Mouse (Mus musculus) MN1 (cell line): Measurements from ENCODE around the gene Eml2.

Source experiments
- DNase-seq: peaks from one replicate; pipeline ENCODE4 v3.0.0-alpha.2; 2016; ENCODE audit warnings: low spot score

The Eml2 gene

DNA sequence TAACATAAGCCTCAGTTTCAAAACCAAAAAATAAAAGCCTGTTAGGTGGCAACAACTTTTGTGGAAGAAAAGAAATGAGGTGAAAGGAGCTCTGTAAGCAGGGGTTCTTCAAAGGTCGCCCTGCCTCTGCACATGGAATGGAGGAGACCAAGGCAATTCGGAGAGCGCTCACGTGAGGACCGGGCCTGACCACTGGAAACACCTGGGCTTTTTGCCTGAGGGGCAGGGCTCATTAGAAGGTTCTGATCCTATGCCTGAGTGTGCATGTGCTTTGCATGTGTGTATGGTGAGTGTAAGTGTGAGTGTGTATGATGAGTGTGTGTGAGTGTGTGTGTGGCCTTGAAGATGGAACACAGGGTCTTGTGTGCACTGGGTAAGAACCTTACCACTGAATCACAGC is 54.7 kb downstream of the Eml2 start:
- DNase-seq, result no peak

DNA sequence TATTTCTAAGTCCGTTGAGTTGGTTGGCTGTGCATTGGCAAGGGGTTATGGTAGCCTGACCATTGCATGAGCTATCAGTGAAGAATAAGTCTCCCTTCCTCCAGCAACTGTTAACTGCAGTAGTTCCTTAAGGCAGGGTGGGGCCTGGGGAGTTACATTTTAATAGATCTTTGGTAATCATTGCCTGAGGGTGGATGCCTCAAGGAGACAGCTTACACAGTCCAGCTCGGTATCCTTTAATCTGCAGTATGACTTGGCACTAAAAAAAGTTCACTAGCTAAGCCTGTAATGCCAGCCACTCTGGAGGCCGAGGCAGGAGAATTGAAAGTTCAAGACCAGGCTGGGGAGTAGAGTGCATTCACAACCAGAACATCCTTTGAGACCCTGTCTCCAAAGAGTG is 55.6 kb downstream of the Eml2 start:
- no peak for DNase-seq

DNA sequence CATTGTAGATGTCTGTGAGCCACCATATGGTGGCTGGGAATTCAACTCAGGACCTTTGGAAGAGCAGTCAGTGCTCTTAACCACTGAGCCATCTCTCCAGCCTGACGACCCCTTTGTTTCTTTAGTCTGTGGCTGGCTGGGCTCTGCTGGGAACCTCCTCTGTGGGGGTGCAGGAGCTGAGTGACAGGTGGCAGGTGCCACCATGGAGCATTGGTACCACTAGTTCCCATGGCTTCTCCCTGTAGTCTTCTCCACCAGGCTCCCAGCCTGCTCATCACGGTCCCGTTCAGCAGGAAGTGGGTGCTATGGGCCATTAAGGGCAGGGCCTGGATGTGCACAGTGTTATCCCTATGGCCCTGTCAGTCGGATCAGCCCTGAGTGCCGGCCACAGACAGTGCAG is 58.4 kb downstream of the Eml2 start:
- no peak for DNase-seq

DNA sequence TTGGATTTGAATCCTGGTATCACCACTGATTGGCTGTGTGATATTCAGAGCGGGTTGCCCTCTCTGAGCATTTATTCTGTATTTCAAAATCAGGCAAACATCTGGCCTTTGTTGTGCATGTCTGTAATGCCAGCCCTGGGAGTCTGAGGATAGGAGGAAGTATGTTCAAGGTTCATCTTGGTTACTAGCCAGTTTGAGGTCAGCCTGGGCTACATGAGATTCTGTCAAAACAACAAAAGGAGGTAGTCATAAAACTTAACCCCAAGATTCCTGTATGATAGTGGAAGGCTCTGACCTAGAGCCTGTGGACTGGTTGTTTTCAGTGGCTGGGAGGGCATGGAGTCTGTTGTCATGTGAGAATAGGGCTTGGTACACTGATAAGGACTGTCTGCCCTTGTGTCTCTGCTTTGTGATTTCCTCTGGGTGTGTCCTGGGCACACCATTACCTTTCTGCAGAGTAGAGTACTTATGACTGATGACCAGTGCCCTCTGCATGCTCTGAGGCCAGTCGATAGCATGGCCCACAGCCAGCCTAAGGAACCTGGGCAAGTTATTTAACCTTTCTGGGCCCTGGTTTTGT is 59.0 kb downstream of the Eml2 start:
- DNase-seq, result no peak

DNA sequence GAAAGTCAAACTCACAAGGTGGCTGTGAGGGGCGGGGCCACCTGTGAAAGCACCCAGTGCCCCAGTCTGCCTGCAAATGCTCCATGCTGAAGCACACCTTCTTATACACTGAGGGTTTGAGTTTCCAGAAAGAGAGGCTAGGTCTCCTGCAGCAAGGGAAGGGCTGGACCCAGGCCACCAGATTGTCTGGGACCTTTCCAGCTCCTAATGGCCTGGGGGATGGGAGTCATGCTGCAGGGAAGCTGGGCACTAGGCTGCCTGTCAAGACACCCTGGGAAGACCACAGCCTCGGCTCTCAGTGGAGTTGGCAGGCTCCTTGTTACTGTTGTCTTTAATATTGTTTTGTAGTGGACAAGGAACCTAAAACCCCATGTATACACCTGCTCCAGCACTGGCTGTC is 60.2 kb downstream of the Eml2 start:
- DNase-seq, result no peak

DNA sequence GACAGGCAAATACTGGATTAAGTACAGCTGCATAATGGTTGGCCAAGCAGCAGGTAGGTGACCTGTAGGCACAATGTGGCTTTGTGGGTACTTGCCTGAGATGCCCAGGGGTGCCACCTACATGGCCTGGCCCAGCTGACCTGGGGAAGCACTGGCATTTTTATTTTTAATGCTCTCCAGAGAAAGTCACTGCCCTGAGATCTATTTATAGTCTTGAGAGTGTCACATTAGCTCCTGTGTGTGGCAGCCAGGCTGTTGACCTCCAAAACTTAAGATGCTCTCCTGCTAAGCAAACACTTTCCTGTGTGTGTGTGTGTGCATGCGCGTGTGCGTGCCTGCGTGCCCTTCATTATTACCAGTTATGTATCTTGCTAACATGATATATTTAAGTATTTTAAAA is 62.1 kb downstream of the Eml2 start:
- no peak for DNase-seq

DNA sequence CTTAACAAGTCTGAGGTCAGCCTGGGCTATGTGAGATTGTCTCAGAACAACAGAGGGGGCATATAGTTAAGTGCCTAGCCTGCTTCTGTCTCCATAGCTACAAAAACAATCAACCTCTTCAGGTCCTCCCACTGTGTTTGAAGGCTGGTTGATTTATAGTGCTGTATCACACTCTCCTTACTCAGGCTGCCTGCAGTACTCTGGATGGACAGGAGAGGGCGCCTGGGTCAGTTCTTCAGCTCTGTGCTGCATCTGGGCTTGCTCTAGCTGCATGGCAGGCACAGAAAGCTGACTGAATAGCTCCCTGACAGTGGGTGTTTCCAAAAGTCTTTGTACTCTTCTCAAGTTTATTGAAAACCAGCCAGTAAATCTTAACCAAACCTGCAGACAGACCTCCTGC is 63.2 kb downstream of the Eml2 start:
- peak; percentile 87 for DNase-seq

DNA sequence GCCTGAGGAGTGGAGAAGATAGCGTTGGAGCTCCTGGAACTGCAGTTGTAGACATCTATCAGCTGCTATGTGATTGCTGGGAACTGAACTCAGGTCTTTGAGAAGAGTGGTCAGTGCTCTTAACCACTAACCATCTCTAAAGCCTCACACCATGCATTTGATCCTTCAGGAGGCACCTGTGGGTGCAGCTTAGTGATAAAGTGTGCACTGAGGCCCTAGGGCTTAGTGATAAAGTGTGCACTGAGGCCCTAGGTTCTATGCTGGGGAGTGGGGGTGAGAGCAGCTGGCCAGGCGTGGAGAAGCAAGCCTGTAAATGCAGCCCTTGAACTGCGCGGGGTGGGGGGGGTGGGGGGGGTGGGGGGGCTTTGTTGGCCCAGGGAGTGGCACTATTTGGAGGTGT is 63.8 kb downstream of the Eml2 start:
- DNase-seq, result no peak

DNA sequence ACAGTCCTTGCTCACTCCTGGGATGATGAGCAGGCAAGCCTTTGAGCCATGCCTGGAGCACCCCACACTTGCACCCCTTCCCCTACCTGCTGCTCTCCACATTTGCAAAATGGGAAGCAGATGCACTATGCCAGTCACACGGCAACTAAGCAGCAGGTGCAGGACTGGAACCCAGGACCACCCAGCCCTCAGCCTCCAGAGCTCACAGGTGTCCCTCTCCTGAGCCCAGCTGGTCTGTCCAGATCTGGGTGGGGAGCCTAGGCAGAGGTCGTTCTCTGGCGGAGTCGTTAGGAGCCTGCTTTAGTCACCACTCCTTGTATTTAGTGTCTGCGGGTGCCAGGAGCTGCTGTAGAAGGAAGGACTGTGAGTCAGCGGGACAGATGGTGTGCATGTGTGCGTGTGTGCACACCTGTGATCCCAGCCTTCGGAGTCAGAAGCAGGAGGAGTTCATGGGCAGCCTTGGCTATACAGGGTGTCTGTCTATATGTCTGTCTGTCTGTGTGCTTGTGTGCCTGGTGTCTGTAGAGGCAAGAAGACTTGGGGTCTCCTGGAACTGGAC is 64.8 kb downstream of the Eml2 start:
- DNase-seq, result no peak

DNA sequence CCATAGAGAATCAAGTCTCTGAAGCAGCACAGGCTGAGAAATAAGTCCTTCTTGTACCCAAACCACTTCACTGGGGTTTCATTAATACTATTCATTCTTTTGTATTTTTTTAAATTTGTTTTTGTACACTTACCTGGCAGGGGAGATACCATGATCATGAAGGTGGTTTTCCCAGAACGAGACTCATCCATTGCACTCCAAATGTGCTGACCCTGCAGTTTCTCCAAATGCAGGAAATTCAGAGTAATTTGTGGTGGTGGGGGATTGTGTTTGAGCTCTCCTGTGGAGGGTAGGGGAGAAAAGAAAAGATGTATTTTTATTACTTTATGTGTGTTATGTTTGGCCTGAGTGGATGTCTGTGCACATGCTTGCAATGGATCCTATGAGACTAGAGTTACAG is 65.8 kb downstream of the Eml2 start:
- DNase-seq, result no peak

DNA sequence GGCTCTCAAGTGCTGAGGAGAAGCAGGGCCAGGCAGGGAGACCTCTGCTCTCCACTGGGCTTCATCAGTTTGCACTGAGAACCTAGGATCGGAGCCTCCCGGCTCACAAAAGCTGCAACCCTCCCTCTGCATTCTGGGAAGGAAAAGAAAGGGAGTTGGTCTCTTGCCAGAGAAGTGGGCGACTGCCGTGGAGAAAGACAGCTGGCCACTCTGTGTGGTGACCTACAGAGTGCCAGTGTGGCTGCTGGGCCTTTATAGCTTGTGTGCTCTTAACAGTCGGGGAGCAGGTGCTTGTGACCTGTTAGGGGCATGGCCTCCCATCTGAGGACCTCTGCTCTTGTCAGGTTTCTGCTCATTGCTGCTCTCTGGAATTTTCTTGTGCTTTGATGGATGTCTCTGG is 67.6 kb downstream of the Eml2 start:
- DNase-seq, result no peak

DNA sequence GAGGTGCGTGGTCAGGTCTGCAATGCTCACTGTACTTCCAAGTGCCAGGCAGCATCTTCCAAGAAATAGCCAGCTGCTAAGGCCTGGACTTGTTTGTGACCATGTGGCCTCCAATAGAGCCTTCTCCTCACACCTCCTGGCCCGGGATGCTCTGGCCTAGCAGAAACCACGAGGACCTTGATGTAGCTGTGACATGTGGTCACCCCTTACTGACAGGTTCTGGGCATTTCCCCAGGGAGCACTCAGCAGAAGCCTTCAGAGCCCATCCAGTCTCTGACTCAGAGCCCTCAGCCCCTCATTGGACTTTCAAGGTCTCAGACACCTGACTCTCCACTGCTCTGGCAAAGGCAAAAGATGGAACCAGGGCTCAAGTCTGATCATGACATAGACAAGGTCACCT is 68.9 kb downstream of the Eml2 start:
- DNase-seq, result no peak

DNA sequence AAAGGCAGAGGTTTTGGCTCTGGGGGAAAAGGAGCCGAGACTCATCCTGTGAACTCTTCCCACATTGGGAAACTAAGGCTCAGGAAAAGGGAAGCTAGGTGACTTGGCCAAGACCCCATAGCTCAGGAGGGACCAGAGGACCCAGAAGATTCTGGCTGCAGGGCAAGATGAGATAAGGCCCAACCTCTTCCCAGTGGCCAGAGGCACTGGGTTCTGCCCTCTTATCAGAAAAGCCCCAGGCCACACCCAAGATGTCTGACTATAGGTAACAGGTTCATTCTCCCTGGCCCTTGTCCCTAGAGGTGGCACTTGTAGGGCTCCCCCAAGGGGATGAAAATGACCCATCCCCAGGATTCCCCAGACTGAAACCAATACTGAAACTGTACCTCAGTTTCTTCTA is 70.6 kb downstream of the Eml2 start:
- DNase-seq, result no peak

DNA sequence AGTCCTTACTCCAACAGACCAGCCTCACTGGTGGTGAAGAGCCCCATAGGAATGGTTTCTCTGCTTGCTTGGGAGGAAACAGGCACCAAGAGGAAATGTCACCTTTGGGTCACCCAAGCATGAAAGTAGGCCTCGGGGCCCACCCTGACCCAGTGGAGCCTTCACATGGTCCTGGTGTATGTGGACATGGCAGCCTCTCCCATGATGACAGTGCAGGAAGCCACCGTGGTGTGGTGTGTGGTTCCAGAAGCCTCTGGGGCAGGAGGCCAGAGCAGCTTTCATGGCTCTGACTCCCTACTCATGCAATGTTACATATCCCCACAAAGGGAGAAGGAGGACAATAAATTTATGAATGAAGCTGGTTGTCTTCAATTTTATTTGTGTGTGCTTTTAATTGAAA is 71.3 kb downstream of the Eml2 start:
- DNase-seq, result no peak

DNA sequence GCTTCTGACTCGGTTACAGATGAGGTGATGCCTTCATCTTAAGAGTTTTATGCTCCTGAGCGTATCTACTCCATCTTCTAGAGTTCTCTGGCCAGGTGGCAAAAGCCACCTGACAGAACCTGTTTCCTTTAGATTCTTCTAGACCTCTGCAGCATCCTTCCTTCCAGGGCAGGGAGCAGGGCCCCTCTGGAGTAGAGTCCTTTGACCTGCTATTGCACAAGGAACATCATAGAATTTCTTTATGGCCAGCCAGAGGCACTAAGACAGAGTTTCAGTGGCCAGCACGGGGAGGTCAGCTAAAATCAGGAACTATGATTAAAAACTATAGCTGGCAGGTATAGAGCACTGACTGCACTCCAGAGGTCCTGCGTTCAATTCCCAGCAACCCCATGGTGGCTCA is 75.9 kb downstream of the Eml2 start:
- DNase-seq, result no peak

DNA sequence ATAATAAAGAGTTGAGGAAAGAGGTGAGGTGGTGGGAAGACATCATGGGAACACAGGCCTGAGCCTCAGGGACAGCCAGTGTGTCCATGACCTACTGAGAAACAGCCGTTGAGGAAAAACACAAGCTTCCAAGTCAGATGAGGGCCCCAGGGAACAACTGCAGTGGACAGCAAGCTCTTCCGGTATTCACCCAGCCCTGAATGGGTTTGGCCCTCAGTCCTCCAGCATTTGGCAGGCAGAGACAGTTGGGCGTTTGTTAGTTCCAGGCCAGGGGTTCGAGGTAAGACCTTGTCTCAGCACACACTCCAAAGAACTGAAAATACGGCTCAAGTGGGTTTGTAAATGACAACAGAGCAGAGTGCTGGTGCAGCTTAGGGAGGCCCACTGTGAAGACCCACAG is 77.2 kb downstream of the Eml2 start:
- DNase-seq, result no peak

DNA sequence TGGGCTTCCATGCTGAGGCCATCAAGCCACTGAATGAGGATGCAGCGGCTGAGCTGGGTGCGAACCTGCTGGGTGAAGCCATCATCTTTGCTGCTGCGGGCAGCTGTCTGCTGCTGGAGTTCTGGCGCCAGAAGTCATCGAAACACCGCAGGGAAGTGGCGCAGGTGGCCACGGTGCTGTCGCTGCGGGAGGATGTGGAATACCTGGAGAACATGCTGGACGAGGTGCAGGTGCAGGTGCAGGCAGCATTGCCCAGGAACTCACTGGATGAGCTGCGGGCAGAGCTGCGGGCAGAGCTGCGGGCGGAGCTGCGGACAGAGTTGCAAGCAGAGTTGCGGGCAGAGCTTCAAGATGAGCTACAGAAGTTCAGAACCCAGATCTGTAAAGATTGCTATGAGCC is 79.2 kb downstream of the Eml2 start:
- no peak for DNase-seq
